Mouse (Mus musculus): Measurements from ENCODE around the gene Fam118b. TPM values are rescaled to one million over a fixed set of nuclear protein-coding genes. Genes with fewer than 3 reads are reported as not detected.

Gene Fam118b
- polyA plus RNA-seq (2012) = 0.20 and 0.31 TPM in 2 replicates

DNA sequence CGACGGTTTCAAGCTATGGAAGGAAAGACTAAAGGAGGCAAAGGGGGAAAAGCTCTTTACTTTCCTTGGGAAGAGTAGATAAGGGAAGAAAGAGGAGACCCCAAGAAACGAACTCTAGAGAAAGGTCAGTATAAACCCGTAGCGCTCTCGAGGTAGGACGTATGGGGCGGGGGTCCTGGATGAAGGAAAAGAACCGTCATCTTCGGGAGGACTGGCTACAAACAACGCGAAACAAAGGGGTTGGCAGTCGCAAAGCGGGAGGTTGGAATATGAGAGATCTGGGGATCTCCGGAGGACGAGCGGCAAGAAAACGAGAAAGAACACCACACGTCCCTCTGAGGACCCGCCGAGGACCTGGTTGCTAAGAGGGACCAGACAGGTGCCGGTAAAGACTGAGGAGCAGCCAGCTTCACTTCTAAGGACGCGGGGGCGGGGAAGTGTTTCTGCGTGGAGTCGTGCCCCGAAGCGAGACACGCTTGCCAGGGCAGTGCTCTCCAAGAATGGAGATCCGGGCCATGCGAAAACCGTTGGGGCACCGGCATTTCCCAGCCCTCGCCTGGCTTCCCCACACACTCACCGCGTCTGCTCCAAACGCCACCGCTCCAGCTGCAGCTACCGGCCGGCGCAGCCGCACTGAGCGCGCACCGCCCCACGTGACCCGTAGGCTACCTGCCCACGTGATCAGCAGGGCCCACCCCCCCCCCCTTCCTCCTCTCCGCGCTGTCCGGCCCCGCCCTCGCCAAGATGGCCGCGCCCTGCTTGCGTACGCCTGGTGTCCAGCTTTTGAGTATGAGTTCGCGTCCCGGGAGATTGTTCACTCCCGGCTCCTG lies at the start of gene Fam118b, which contains the start of gene Rpusd4:
TSS of gene Fam118b (minus strand) at position 660 of the 830 bp plus-strand sequence.
TSS of gene Rpusd4 (plus strand) at position 720 of the 830 bp plus-strand sequence.
- Histone ChIP-seq H3K4me1 (ENCODE audit: control insufficient read depth) (peaks cover 56% of the 10 kb centered on the region), H3K4me3 (replicated peaks) (peak within 1 kb of the TSS; percentile 92), H3K27me3 (ENCODE audit: control insufficient read depth) (no peaks in the 10 kb centered on the region), H3K9me3 (ENCODE audit: control insufficient read depth, low read length) (no peaks in the 10 kb centered on the region), H3K36me3 (ENCODE audit: control insufficient read depth) (peaks cover 18% of the 10 kb centered on the region)
- TF ChIP-seq GATA1 (IDR thresholded peaks at IDR 0.05; ENCODE audit: low read length) (no peak), TAL1 (IDR thresholded peaks at IDR 0.05; ENCODE audit: low read length) (no peak)

DNA sequence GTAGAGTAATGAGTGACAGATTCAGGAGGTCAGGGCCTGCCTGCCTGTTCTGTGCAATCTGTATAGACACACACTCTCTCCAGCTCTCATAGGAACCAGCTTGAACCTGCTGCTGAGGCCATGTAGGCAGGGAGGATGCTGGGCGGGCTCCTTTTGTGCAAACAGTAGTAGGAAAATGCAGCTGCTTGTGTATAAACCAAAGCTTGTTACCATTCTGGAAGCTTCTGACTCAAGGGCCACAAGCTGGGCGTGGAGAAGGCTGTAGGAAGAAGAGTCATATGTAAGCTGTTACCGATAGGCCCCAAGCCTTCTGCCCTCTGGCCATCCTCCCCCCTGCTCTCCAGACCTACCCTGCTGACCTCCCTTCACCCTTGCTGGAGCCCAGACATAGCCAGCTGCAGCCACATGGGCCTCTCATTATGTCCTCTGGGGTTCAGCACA lies 49.2 kb upstream of the Fam118b start:
- no peak for TF ChIP-seq TAL1 (IDR thresholded peaks at IDR 0.05; ENCODE audit: low read length)
- no peak for TF ChIP-seq GATA1 (IDR thresholded peaks at IDR 0.05; ENCODE audit: low read length)

GRCm38 (mm10) chr9:35314254-35314653 lies 46.6 kb upstream of the Fam118b start:
- TF ChIP-seq GATA1 (IDR thresholded peaks at IDR 0.05; ENCODE audit: low read length) (no peak), TAL1 (IDR thresholded peaks at IDR 0.05; ENCODE audit: low read length) (no peak)
- H3K36me3 ChIP-seq (ENCODE audit: control insufficient read depth) = no peaks in the 10 kb centered on the region
- H3K4me1 ChIP-seq (ENCODE audit: control insufficient read depth) = no peaks in the 10 kb centered on the region
- H3K4me3 ChIP-seq (replicated peaks) = no peak overlapping the region
- H3K9me3 ChIP-seq (ENCODE audit: control insufficient read depth, low read length) = no peaks in the 10 kb centered on the region
- no peaks in the 10 kb centered on the region for H3K27me3 ChIP-seq (ENCODE audit: control insufficient read depth)

More for the DNA sequence above, 49.2 kb upstream of the Fam118b start:
- no peaks in the 10 kb centered on the region for H3K4me1 ChIP-seq (ENCODE audit: control insufficient read depth)
- no peak overlapping the region for H3K4me3 ChIP-seq (replicated peaks)
- no peaks in the 10 kb centered on the region for H3K36me3 ChIP-seq (ENCODE audit: control insufficient read depth)
- H3K27me3 ChIP-seq (ENCODE audit: control insufficient read depth) = no peaks in the 10 kb centered on the region
- H3K9me3 ChIP-seq (ENCODE audit: control insufficient read depth, low read length) = no peaks in the 10 kb centered on the region

GRCm38 (mm10) chr9:35313601-35314000 lies 46.0 kb upstream of the Fam118b start:
- no peaks in the 10 kb centered on the region for H3K36me3 ChIP-seq (ENCODE audit: control insufficient read depth)
- H3K9me3 ChIP-seq (ENCODE audit: control insufficient read depth, low read length) = no peaks in the 10 kb centered on the region
- no peaks in the 10 kb centered on the region for H3K27me3 ChIP-seq (ENCODE audit: control insufficient read depth)
- TF ChIP-seq TAL1 (IDR thresholded peaks at IDR 0.05; ENCODE audit: low read length) (no peak), GATA1 (IDR thresholded peaks at IDR 0.05; ENCODE audit: low read length) (no peak)
- no peak overlapping the region for H3K4me3 ChIP-seq (replicated peaks)
- H3K4me1 ChIP-seq (ENCODE audit: control insufficient read depth) = no peaks in the 10 kb centered on the region

GRCm38 (mm10) chr9:35312516-35312915 lies 44.9 kb upstream of the Fam118b start:
- H3K4me1 ChIP-seq (ENCODE audit: control insufficient read depth) = no peaks in the 10 kb centered on the region
- H3K9me3 ChIP-seq (ENCODE audit: control insufficient read depth, low read length) = no peaks in the 10 kb centered on the region
- H3K36me3 ChIP-seq (ENCODE audit: control insufficient read depth) = no peaks in the 10 kb centered on the region
- no peak overlapping the region for H3K4me3 ChIP-seq (replicated peaks)
- no peaks in the 10 kb centered on the region for H3K27me3 ChIP-seq (ENCODE audit: control insufficient read depth)
- TF ChIP-seq GATA1 (IDR thresholded peaks at IDR 0.05; ENCODE audit: low read length) = no peak
- TF ChIP-seq TAL1 (IDR thresholded peaks at IDR 0.05; ENCODE audit: low read length) = no peak

DNA sequence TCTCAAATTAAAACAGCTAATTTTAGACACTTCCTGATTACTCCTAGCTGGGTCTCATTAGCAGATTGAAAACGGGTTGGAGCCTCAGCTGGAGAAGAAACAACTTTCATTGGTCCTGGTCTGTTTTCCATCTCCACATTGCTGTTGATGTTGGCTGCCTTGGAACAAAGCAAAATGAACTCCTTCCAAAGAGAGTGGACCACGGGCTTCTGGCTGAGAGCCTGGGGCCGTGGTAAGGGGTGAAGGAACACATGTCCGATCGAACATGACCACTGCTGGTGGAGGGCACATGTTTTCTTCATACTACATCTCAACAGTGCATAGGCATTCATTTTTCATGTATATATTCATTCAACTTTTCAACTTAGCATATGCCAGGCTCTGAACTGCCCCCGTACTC lies 42.8 kb upstream of the Fam118b start:
- no peak overlapping the region for H3K4me3 ChIP-seq (replicated peaks)
- no peaks in the 10 kb centered on the region for H3K27me3 ChIP-seq (ENCODE audit: control insufficient read depth)
- no peaks in the 10 kb centered on the region for H3K9me3 ChIP-seq (ENCODE audit: control insufficient read depth, low read length)
- no peaks in the 10 kb centered on the region for H3K4me1 ChIP-seq (ENCODE audit: control insufficient read depth)
- no peaks in the 10 kb centered on the region for H3K36me3 ChIP-seq (ENCODE audit: control insufficient read depth)
- no peak for TF ChIP-seq TAL1 (IDR thresholded peaks at IDR 0.05; ENCODE audit: low read length)
- TF ChIP-seq GATA1 (IDR thresholded peaks at IDR 0.05; ENCODE audit: low read length) = no peak

GRCm38 (mm10) chr9:35307461-35307860 lies 39.9 kb upstream of the Fam118b start:
- Histone ChIP-seq H3K4me3 (replicated peaks) (no peak overlapping the region), H3K9me3 (ENCODE audit: control insufficient read depth, low read length) (no peaks in the 10 kb centered on the region), H3K36me3 (ENCODE audit: control insufficient read depth) (no peaks in the 10 kb centered on the region), H3K27me3 (ENCODE audit: control insufficient read depth) (no peaks in the 10 kb centered on the region), H3K4me1 (ENCODE audit: control insufficient read depth) (no peaks in the 10 kb centered on the region)
- TF ChIP-seq TAL1 (IDR thresholded peaks at IDR 0.05; ENCODE audit: low read length) (no peak), GATA1 (IDR thresholded peaks at IDR 0.05; ENCODE audit: low read length) (no peak)

DNA sequence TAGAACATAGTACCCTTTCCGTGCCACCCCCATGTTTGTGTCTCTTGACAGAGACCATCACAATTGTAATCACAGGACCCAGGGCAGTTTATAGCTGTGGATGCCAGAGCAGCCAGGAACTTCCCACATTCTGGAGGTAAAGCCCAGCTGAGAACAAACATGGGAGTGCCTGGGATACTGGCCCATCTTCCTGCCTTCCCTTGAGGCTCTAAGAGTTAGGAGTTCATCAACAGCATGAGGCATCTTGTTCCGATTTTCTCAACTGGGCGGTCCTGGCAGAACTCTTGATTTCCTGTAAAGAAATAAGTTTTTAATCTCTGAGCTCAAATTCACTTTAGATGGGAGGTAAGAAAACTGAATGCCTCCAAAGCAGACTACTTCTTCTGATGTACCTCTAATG lies 34.6 kb upstream of the Fam118b start:
- TF ChIP-seq TAL1 (IDR thresholded peaks at IDR 0.05; ENCODE audit: low read length) = no peak
- TF ChIP-seq GATA1 (IDR thresholded peaks at IDR 0.05; ENCODE audit: low read length) = no peak
- Histone ChIP-seq H3K9me3 (ENCODE audit: control insufficient read depth, low read length) (no peaks in the 10 kb centered on the region), H3K27me3 (ENCODE audit: control insufficient read depth) (no peaks in the 10 kb centered on the region), H3K4me3 (replicated peaks) (no peak overlapping the region), H3K36me3 (ENCODE audit: control insufficient read depth) (no peaks in the 10 kb centered on the region), H3K4me1 (ENCODE audit: control insufficient read depth) (no peaks in the 10 kb centered on the region)

DNA sequence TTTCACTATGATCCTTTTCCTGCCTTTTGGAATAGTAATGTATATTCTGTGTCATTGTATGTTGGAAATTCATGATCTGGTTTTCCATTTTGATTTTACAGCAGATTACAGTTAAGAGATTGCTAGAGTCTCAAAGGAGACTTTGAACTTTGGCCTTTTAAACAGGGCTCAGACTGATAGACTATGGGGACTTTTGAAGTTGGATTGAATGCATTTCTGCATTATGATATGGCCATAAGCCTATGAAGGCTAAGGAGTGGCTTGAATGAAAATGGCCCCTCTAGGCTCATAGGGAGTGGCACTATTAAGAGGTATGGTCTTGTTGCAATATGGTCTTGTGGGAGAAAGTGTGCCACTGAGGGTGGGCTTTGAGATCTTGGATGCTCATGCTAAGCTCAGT lies 30.2 kb upstream of the Fam118b start:
- Histone ChIP-seq H3K4me3 (replicated peaks) (no peak overlapping the region), H3K36me3 (ENCODE audit: control insufficient read depth) (no peaks in the 10 kb centered on the region), H3K9me3 (ENCODE audit: control insufficient read depth, low read length) (no peaks in the 10 kb centered on the region), H3K27me3 (ENCODE audit: control insufficient read depth) (no peaks in the 10 kb centered on the region), H3K4me1 (ENCODE audit: control insufficient read depth) (no peaks in the 10 kb centered on the region)
- TF ChIP-seq TAL1 (IDR thresholded peaks at IDR 0.05; ENCODE audit: low read length) (no peak), GATA1 (IDR thresholded peaks at IDR 0.05; ENCODE audit: low read length) (no peak)

Data from erythroblast, embryonic 14.5 days (primary cell).